Mouse (Mus musculus) intestine, embryonic 16.5 days (tissue): ENCODE measurements around the gene Ece1. TPM values are rescaled to one million over a fixed set of nuclear protein-coding genes. Genes with fewer than 3 reads are reported as not detected.

Experiments
- ATAC-seq: fragments of 200-750 bp; cut with Nextera tagmentation; 2 replicates; pipeline ENCODE4 v1.8.0; 2017; ENCODE audit warnings: moderate TSS enrichment, moderate library complexity
- H3K27ac ChIP-seq: fragments of 300-500 bp; sonication (generic); 2 replicates; pipeline ENCODE4 v1.5.1; 2014; ENCODE audit warnings: mild to moderate bottlenecking, low read length
- H3K27me3 ChIP-seq: fragments of 300-500 bp; sonication (generic); replicated peaks from 2 replicates; pipeline ENCODE4 v1.6.1; 2014; ENCODE audit warnings: low read length, control low read depth, mixed read lengths; ENCODE audit not compliant: control insufficient read depth, insufficient read depth
- H3K36me3 ChIP-seq: fragments of 300-500 bp; sonication (generic); 2 replicates; pipeline ENCODE4 v1.6.1; 2014; ENCODE audit warnings: low read length, control low read depth; ENCODE audit not compliant: control insufficient read depth, insufficient read depth
- H3K4me1 ChIP-seq: fragments of 300-500 bp; sonication (generic); 2 replicates; pipeline ENCODE4 v1.6.1; 2014; ENCODE audit warnings: low read length, control low read depth, mixed read lengths; ENCODE audit not compliant: control insufficient read depth, insufficient read depth
- H3K4me2 ChIP-seq: fragments of 300-500 bp; sonication (generic); 2 replicates; pipeline ENCODE4 v1.6.1; 2014; ENCODE audit warnings: low read depth, low read length, control low read depth
- H3K4me3 ChIP-seq: fragments of 300-500 bp; sonication (generic); 2 replicates; pipeline ENCODE4 v1.5.1; 2014; ENCODE audit warnings: mild to moderate bottlenecking, low read length
- H3K9ac ChIP-seq: fragments of 300-500 bp; sonication (generic); 2 replicates; pipeline ENCODE4 v1.6.1; 2014; ENCODE audit warnings: low read depth, low read length
- H3K9me3 ChIP-seq: fragments of 300-500 bp; sonication (generic); 2 replicates; pipeline ENCODE4 v1.6.1; 2016; ENCODE audit warnings: low read length, control low read depth; ENCODE audit not compliant: control insufficient read depth
- WGBS: fragments of 180-500 bp; shearing (Covaris S2); extraction: QIAGEN DNeasy Blood & Tissue Kit; methylation state at CpG from one replicate; pipeline ENCODE4 v1.1.7; 2014; 5-methylcytosine and 5-hydroxymethylcytosine counted together
- polyA plus RNA-seq: library from polyadenylated mRNA; unstranded; fragments of >200 nt; fragmentation: Nextera tagmentation; extraction: Ambion mirVana; gene quantifications from 2 replicates; pipeline ENCODE4 v1.2.1, GENCODE M21; 2015

Gene Ece1
- polyA plus RNA-seq, 1 experiment from 2014 or later: 56.0 TPM

DNA sequence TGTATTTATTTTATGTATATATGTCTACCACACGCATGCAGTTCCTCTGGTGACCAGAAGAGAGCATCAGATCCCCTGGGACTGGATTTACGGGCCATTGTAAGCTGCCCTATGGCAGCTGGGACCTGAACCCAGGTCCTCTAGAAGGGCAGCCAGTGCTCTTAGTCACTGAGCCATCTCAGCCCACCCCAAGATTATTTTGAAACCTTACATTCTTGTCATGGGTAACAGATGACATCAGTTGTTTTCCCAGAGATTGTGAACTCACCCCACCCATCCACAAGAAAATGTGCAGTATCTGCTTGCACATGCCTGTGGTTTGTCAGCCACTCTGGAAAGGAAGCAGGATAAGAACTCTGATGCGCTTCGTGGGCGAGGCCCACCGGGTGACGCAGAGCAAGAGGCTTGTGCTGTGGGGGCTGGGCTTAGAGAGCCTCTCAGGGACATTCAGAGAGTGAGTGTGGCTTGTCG is 92.9 kb downstream of the Ece1 start:
- Histone ChIP-seq H3K9me3 (no peaks in the 10 kb centered on the region), H3K4me3 (no peak overlapping the region), H3K9ac (no peak overlapping the region), H3K4me2 (no peak overlapping the region), H3K27ac (no peak overlapping the region), H3K36me3 (peaks cover 44% of the 10 kb centered on the region), H3K27me3 (no peaks in the 10 kb centered on the region), H3K4me1 (no peaks in the 10 kb centered on the region)
- WGBS: 73% methylated on average over 8 of the region's 8 CpGs
- ATAC-seq: no peak; the same call in 1 of the 2 replicates

DNA sequence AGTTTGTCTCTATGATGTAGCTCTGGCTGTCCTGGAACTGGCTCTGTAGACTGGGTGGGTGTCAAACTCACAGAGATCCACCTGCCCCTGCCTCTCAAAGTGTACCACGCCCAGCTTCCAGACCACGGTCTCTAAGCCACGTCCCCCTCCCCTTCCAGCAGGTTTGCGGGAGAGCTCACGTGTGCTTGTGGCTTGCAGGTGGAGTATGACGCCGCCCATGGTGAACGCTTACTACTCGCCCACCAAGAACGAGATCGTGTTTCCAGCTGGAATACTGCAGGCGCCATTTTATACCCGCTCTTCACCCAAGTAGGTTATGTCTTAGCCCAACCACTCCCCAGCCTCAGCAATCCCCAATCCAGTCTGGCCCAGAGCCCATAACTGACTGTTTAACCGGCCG is 94.2 kb downstream of the Ece1 start:
- no peak for ATAC-seq
- H3K4me1 ChIP-seq: no peaks in the 10 kb centered on the region
- no peaks in the 10 kb centered on the region for H3K27me3 ChIP-seq
- H3K27ac ChIP-seq: no peak overlapping the region
- no peaks in the 10 kb centered on the region for H3K9me3 ChIP-seq
- no peak overlapping the region for H3K4me3 ChIP-seq
- 96% methylated on average over 15 of the region's 15 CpGs for WGBS
- H3K36me3 ChIP-seq: peaks cover 44% of the 10 kb centered on the region
- H3K4me2 ChIP-seq: no peak overlapping the region
- no peak overlapping the region for H3K9ac ChIP-seq

DNA sequence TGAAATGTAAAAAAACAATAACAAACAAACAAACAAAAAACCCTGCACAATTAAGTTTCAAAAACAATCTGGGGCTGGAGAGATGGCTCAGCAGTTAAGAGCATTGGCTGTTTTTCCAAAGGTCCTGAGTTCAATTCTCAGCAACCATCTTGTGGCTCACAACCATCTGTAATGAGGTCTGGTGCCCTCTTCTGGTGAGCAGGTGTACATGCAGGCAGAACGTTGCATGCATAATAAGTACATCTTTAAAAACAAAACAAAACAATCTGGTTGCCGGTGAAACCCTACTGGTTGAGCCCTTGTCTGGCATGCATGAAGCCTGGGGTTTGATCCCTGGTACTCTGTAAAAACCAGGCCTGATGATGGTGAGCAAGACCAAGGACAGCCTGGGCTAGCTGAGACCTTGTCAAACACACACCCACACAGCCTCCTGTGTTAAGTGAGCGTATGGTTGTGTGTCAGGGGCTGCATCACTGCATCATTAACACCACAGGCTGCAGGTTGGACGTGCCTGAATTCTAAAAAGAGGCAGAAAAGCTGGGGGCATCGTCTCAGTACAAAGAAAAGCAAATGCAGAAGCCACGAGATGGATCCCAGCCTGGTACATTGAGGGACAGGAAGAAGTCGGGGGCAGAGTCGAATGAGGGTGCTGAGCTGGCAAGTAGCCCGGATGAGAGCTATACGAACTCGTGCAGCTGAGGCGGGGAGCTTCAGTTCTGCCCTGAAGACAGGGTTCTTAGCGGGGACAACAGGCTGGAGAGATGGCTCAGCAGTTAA is 98.0 kb downstream of the Ece1 start:
- ATAC-seq: no peak
- H3K27me3 ChIP-seq: no peaks in the 10 kb centered on the region
- peaks cover 55% of the 10 kb centered on the region for H3K36me3 ChIP-seq

DNA sequence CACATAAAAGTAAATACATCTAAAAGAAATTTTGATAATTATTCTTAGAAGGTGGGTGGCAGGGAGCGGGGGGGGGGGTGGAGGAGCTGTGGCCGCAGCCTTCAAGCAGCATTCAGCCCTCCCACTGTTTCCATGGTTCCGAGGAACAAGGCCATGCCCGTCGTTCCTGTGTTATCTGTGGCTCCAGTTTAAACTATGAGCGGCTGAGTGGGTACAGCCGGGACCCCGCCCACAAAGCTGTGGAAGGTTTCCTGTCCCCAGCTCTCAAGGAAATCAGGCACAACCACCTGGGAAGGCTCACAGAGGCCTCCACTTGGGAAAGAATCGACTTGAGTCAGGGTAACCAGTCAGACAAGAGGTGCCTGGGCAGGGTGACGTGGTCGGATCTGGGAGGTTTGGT is 98.7 kb downstream of the Ece1 start:
- Histone ChIP-seq H3K27me3 (no peaks in the 10 kb centered on the region), H3K4me3 (no peak overlapping the region), H3K36me3 (peaks cover 55% of the 10 kb centered on the region), H3K4me1 (no peaks in the 10 kb centered on the region), H3K4me2 (no peak overlapping the region), H3K9ac (no peak overlapping the region), H3K9me3 (no peaks in the 10 kb centered on the region), H3K27ac (no peak overlapping the region)
- ATAC-seq: peak; percentile 34; the same call in 1 of the 2 replicates
- 70% methylated on average over 11 of the region's 11 CpGs for WGBS

More for the DNA sequence above, 98.0 kb downstream of the Ece1 start:
- Histone ChIP-seq H3K4me3 (no peak overlapping the region), H3K4me1 (no peaks in the 10 kb centered on the region), H3K4me2 (no peak overlapping the region), H3K9ac (no peak overlapping the region), H3K27ac (no peak overlapping the region), H3K9me3 (no peaks in the 10 kb centered on the region)
- WGBS: 77% methylated on average over 13 of the region's 13 CpGs

DNA sequence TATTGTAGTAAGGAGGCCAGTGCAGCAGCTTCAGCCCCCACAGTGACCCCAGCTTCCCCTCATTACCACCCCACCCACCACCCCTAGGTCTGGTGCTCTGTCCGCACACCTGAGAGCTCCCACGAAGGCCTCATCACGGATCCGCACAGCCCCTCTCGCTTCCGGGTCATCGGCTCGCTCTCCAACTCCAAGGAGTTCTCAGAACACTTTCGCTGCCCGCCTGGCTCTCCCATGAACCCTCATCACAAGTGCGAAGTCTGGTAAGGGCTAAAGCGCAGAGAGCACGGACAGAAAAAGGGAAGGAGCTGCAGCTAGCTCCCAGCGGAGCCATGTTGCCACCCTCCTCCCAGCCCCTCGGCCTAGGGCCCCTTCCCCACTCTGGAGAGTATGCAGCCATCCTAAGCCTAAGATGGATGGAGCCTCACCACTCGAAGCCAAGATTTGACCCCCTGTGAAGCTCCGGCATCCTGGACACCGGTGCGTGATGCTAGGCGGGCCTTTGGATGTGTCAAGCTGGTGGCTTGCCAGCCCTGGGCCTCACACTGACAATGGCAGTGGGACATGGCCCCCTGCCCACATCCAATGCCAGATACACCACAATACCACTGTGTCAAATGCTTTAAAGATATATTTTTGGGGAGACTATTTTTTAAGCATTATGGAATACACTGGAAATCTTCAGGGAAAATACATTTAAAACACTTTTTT is 100.8 kb downstream of the Ece1 start:
- Histone ChIP-seq H3K4me1 (no peaks in the 10 kb centered on the region), H3K4me2 (no peak overlapping the region), H3K9ac (no peak overlapping the region), H3K4me3 (no peak overlapping the region), H3K27me3 (no peaks in the 10 kb centered on the region), H3K36me3 (peaks cover 41% of the 10 kb centered on the region), H3K9me3 (no peaks in the 10 kb centered on the region), H3K27ac (no peak overlapping the region)
- 91% methylated on average over 20 of the region's 20 CpGs for WGBS
- ATAC-seq: no peak

DNA sequence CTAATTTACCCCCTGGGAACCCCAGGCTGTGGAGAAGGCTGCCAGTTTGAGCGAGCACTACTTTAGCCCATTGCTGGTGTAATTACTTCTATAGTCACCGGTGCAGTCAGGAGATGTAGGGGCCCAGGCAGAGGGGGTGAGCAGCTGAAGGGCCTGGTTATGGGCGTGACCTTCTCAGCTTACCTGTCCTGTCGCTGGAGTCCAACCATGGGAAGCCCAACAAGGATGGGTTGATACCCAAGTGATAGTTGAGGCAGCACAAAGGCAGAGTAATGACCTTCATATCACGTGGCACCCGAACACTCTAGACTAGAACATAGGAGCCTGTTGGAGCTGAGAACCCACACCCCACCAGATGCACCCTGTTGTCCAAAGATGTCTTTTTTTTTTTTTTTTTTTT is 101.4 kb downstream of the Ece1 start:
- peaks cover 36% of the 10 kb centered on the region for H3K36me3 ChIP-seq

DNA sequence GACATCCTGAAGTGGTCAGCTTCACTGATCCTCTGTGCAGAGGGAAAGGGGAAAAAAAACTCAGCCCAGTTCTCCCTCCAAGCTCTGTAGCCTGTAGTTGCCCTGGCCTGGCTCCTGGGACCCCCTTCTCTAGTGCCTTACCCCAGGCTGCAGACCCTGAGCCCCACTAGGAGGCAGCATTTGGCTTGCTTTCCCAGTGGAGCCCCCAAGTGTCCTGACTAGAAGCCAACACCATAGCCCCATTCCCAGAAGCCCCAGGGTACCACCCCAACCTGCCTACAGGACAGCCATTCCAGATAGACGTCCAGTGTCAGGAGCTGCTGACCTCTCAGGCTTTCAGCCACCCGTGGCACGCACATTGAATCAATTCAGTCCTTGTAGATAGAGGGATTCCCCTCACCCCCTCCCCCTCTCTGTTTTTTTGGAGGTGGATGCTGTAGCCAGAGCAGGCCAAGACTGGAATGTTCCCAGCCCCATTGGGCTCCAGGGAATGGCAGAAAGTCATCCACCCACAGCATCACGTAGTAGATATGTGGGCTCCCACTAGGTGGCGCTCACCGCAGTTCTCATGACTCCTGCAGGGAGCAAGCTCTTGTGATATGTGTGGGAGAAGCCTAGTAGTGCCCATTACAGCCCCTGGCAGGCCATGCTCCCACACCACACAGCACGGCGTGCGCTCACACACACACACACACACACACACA is 102.0 kb downstream of the Ece1 start:
- peak; percentile 49 for ATAC-seq

More for the DNA sequence above, 101.4 kb downstream of the Ece1 start:
- no peak for ATAC-seq
- H3K4me3 ChIP-seq: no peak overlapping the region
- H3K27ac ChIP-seq: no peak overlapping the region
- no peaks in the 10 kb centered on the region for H3K27me3 ChIP-seq
- no peak overlapping the region for H3K4me2 ChIP-seq
- WGBS: 90% methylated on average over 6 of the region's 6 CpGs
- H3K9ac ChIP-seq: no peak overlapping the region
- H3K9me3 ChIP-seq: no peaks in the 10 kb centered on the region
- no peaks in the 10 kb centered on the region for H3K4me1 ChIP-seq

DNA sequence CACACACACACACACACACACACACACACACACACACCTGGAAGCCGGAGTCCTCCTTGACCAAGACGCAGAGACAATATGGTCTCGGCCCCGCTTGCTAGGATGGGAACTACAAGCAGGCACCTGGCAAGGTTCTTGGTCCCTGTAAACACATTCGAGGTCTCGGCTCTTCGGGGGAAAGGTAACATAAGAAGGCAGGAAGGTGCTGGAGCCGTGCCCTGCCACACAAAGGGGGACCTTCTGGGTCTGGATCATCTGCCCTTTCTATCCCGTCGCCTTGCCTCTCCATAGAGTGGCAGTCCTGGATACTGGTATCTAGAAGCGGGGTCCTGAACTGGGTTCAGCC is 102.5 kb downstream of the Ece1 start:
- Histone ChIP-seq H3K27ac (no peak overlapping the region), H3K4me3 (no peak overlapping the region), H3K9ac (no peak overlapping the region), H3K36me3 (peaks cover 26% of the 10 kb centered on the region), H3K9me3 (no peaks in the 10 kb centered on the region), H3K4me1 (no peaks in the 10 kb centered on the region), H3K4me2 (no peak overlapping the region), H3K27me3 (no peaks in the 10 kb centered on the region)
- WGBS: 93% methylated on average over 11 of the region's 11 CpGs
- ATAC-seq: no peak

More for the DNA sequence above, 102.0 kb downstream of the Ece1 start:
- H3K36me3 ChIP-seq: peaks cover 32% of the 10 kb centered on the region
- H3K4me1 ChIP-seq: no peaks in the 10 kb centered on the region
- no peak overlapping the region for H3K9ac ChIP-seq
- H3K9me3 ChIP-seq: no peaks in the 10 kb centered on the region
- H3K4me2 ChIP-seq: no peak overlapping the region
- H3K27ac ChIP-seq: no peak overlapping the region
- WGBS: 69% methylated on average over 9 of the region's 9 CpGs
- no peak overlapping the region for H3K4me3 ChIP-seq
- no peaks in the 10 kb centered on the region for H3K27me3 ChIP-seq

DNA sequence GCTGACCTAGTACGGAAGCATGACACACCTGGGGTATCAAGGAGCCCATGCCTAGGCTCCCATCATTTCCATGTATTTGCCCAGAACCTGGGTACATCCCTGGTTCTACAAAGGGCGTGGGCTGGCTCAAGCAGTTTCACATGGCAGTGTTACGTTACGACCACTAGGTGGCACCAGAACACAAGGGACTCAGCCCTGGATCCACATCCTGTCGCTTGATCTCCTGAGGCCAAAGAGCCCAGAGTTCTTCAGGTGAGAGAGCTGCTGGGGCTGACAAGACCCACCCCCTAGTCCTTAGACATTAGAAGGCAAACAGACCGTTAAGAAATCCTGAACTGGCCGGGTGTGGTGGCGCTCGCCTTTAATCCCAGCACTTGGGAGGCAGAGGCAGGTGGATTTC is 106.2 kb downstream of the Ece1 start:
- whole genome bisulfite sequencing: 14% methylated on average over 9 of the region's 9 CpGs
- Histone ChIP-seq H3K36me3 (no peaks in the 10 kb centered on the region), H3K27me3 (no peaks in the 10 kb centered on the region), H3K4me1 (no peaks in the 10 kb centered on the region), H3K27ac (no peak overlapping the region), H3K4me3 (no peak overlapping the region), H3K4me2 (no peak overlapping the region), H3K9ac (no peak overlapping the region), H3K9me3 (no peaks in the 10 kb centered on the region)
- ATAC-seq: peak; percentile 74
